Mouse (Mus musculus): ENCODE measurements around the gene Zic4.

Zic4 gene

GRCm38 (mm10) chr9:91363814-91364126 lies 1.6 kb downstream of the Zic4 start:
- DNase-seq (ENCODE audit: low spot score): no peak

- no peak for DNase-seq (ENCODE audit: low spot score)
Measured at GRCm38 (mm10) chr9:91364127-91364970, 2.1 kb downstream of the Zic4 start.

- DNase-seq (ENCODE audit: low spot score): no peak
Measured at GRCm38 (mm10) chr9:91364971-91365501, 2.8 kb downstream of the Zic4 start.

- no peak for DNase-seq (ENCODE audit: low spot score)
Measured at GRCm38 (mm10) chr9:91365664-91366063, 3.5 kb downstream of the Zic4 start, which contains the start of gene Zic1. Zic1 (minus strand) TSS chr9:91365810.

- no peak for DNase-seq (ENCODE audit: low spot score)
Measured at GRCm38 (mm10) chr9:91366226-91366998, 4.2 kb downstream of the Zic4 start.

GRCm38 (mm10) chr9:91366999-91367811 lies 5.0 kb downstream of the Zic4 start:
- no peak for DNase-seq (ENCODE audit: low spot score)

- DNase-seq (ENCODE audit: low spot score): no peak
Measured at GRCm38 (mm10) chr9:91368150-91368549, 5.9 kb downstream of the Zic4 start.

- no peak for DNase-seq (ENCODE audit: low spot score)
Measured at GRCm38 (mm10) chr9:91368946-91369292, 6.7 kb downstream of the Zic4 start.

GRCm38 (mm10) chr9:91369293-91369991 lies 7.2 kb downstream of the Zic4 start:
- no peak for DNase-seq (ENCODE audit: low spot score)

- DNase-seq (ENCODE audit: low spot score): no peak
Measured at GRCm38 (mm10) chr9:91370191-91370708, 8.0 kb downstream of the Zic4 start.

- no peak for DNase-seq (ENCODE audit: low spot score)
Measured at GRCm38 (mm10) chr9:91371011-91371410, 8.8 kb downstream of the Zic4 start.

- DNase-seq (ENCODE audit: low spot score): no peak
Measured at GRCm38 (mm10) chr9:91371608-91372007, 9.4 kb downstream of the Zic4 start.

- no peak for DNase-seq (ENCODE audit: low spot score)
Measured at GRCm38 (mm10) chr9:91373811-91374575, 11.8 kb downstream of the Zic4 start.

- no peak for DNase-seq (ENCODE audit: low spot score)
Measured at GRCm38 (mm10) chr9:91374665-91375064, 12.5 kb downstream of the Zic4 start.

GRCm38 (mm10) chr9:91377036-91377872 lies 15.0 kb downstream of the Zic4 start:
- no peak for DNase-seq (ENCODE audit: low spot score)

- DNase-seq (ENCODE audit: low spot score): no peak
Measured at GRCm38 (mm10) chr9:91377873-91378150, 15.6 kb downstream of the Zic4 start.

- no peak for DNase-seq (ENCODE audit: low spot score)
Measured at GRCm38 (mm10) chr9:91378411-91379299, 16.4 kb downstream of the Zic4 start.

- no peak for DNase-seq (ENCODE audit: low spot score)
Measured at GRCm38 (mm10) chr9:91379300-91379635, 17.1 kb downstream of the Zic4 start.
